Mouse (Mus musculus) midbrain, embryonic 10.5 days (tissue): ENCODE results near the gene 2900011O08Rik. TPM values are rescaled to one million over a fixed set of nuclear protein-coding genes. Genes with fewer than 3 reads are reported as not detected.
"Not testable (repeated sequence)": the region's sequence is repeated elsewhere in the genome, so short reads cannot be mapped to it uniquely, and the experiment has no call there.

ENCODE experiments used
- DNase-seq: peaks from one replicate; pipeline ENCODE4 v3.0.0-alpha.2; 2017; ENCODE audit warnings: low spot score
- H3K27ac ChIP-seq: fragments of 300-500 bp; sonication (generic); replicated peaks from 2 replicates; pipeline ENCODE4 v1.5.1; 2016; ENCODE audit warnings: mild to moderate bottlenecking
- H3K27me3 ChIP-seq: fragments of 300-500 bp; sonication (generic); 2 replicates; pipeline ENCODE4 v1.6.1; 2016; ENCODE audit warnings: low read depth, mild to moderate bottlenecking; ENCODE audit not compliant: poor library complexity, severe bottlenecking
- H3K36me3 ChIP-seq: fragments of 300-500 bp; sonication (generic); 2 replicates; pipeline ENCODE4 v1.6.1; 2016; ENCODE audit warnings: mild to moderate bottlenecking, moderate library complexity
- H3K4me1 ChIP-seq: fragments of 300-500 bp; sonication (generic); 2 replicates; pipeline ENCODE4 v1.6.1; 2016
- H3K4me3 ChIP-seq: fragments of 300-500 bp; sonication (generic); 2 replicates; pipeline ENCODE4 v1.5.1; 2016; ENCODE audit warnings: mild to moderate bottlenecking, moderate library complexity
- H3K9me3 ChIP-seq: fragments of 300-500 bp; sonication (generic); replicated peaks from 2 replicates; pipeline ENCODE4 v1.6.1; 2016; ENCODE audit warnings: mild to moderate bottlenecking
- WGBS: fragments of 180-500 bp; shearing (Covaris S2); methylation state at CpG from one replicate; pipeline ENCODE4 v1.1.7; 2016; 5-methylcytosine and 5-hydroxymethylcytosine counted together
- polyA plus RNA-seq: library from polyadenylated mRNA; unstranded; fragments of >200 nt; fragmentation: Nextera tagmentation; extraction: Ambion mirVana; gene quantifications from 2 replicates; pipeline ENCODE4 v1.2.1, GENCODE M21; 2016

The 2900011O08Rik gene
- polyA plus RNA-seq: 10.6 and 18.7 TPM in 2 replicates

- Histone ChIP-seq H3K4me1 (peaks cover 21% of the 10 kb centered on the region), H3K27me3 (no peaks in the 10 kb centered on the region), H3K4me3 (peak within 1 kb of the TSS; percentile 72), H3K27ac (peak within 1 kb of the TSS; percentile 89), H3K36me3 (no peaks in the 10 kb centered on the region), H3K9me3 (no peaks in the 10 kb centered on the region)
- WGBS: under 1% methylated on average over 31 of the region's 31 CpGs
- DNase-seq: peak; percentile 65
Measured at GRCm38 (mm10) chr16:13986574-13987478, at the start of gene 2900011O08Rik, which contains the start of gene Ifitm7. Gene 2900011O08Rik, plus strand, starts transcription at chr16:13986604. Gene Ifitm7, minus strand, starts transcription at chr16:13986888.

GRCm38 (mm10) chr16:13940139-13940846, 46.1 kb upstream of the 2900011O08Rik start:
- H3K27ac ChIP-seq: peak overlapping the region; percentile 70
- 6% methylated on average over 28 of the region's 28 CpGs for WGBS

GRCm38 (mm10) chr16:13940847-13941395, 45.5 kb upstream of the 2900011O08Rik start:
- Histone ChIP-seq H3K36me3 (no peaks in the 10 kb centered on the region), H3K27ac (peak overlapping the region; percentile 70), H3K27me3 (peaks cover 25% of the 10 kb centered on the region), H3K9me3 (no peaks in the 10 kb centered on the region), H3K4me3 (peak overlapping the region; percentile 73), H3K4me1 (peaks cover 16% of the 10 kb centered on the region)
- DNase-seq: no peak
- WGBS: 5% methylated on average over 34 of the region's 34 CpGs

More at GRCm38 (mm10) chr16:13940139-13940846, 46.1 kb upstream of the 2900011O08Rik start:
- peak overlapping the region; percentile 73 for H3K4me3 ChIP-seq
- H3K36me3 ChIP-seq: no peaks in the 10 kb centered on the region
- H3K27me3 ChIP-seq: peaks cover 25% of the 10 kb centered on the region
- peaks cover 16% of the 10 kb centered on the region for H3K4me1 ChIP-seq
- DNase-seq: peak; percentile 64
- no peaks in the 10 kb centered on the region for H3K9me3 ChIP-seq

GRCm38 (mm10) chr16:13944178-13944577, 42.2 kb upstream of the 2900011O08Rik start:
- 86% methylated on average over 4 of the region's 4 CpGs for WGBS

GRCm38 (mm10) chr16:13944752-13945151, 41.7 kb upstream of the 2900011O08Rik start:
- H3K9me3 ChIP-seq: no peaks in the 10 kb centered on the region
- H3K4me1 ChIP-seq: peaks cover 16% of the 10 kb centered on the region
- peaks cover 25% of the 10 kb centered on the region for H3K27me3 ChIP-seq
- H3K36me3 ChIP-seq: no peaks in the 10 kb centered on the region
- no peak overlapping the region for H3K27ac ChIP-seq
- 84% methylated on average over 5 of the region's 5 CpGs for WGBS
- DNase-seq: no peak
- H3K4me3 ChIP-seq: no peak overlapping the region

More at GRCm38 (mm10) chr16:13944178-13944577, 42.2 kb upstream of the 2900011O08Rik start:
- no peak for DNase-seq
- H3K4me1 ChIP-seq: peaks cover 16% of the 10 kb centered on the region
- H3K36me3 ChIP-seq: no peaks in the 10 kb centered on the region
- peaks cover 25% of the 10 kb centered on the region for H3K27me3 ChIP-seq
- H3K4me3 ChIP-seq: no peak overlapping the region
- no peak overlapping the region for H3K27ac ChIP-seq
- H3K9me3 ChIP-seq: no peaks in the 10 kb centered on the region

- no peak for DNase-seq
- Histone ChIP-seq H3K27ac (no peak overlapping the region), H3K4me3 (no peak overlapping the region), H3K27me3 (peaks cover 22% of the 10 kb centered on the region), H3K4me1 (peaks cover 14% of the 10 kb centered on the region), H3K9me3 (no peaks in the 10 kb centered on the region), H3K36me3 (no peaks in the 10 kb centered on the region)
- WGBS: 84% methylated on average over 4 of the region's 4 CpGs
Measured at GRCm38 (mm10) chr16:13945153-13945552, 41.3 kb upstream of the 2900011O08Rik start.

- peaks cover 13% of the 10 kb centered on the region for H3K27me3 ChIP-seq
- DNase-seq: no peak
- no peaks in the 10 kb centered on the region for H3K9me3 ChIP-seq
- H3K36me3 ChIP-seq: no peaks in the 10 kb centered on the region
- peaks cover 3% of the 10 kb centered on the region for H3K4me1 ChIP-seq
- H3K27ac ChIP-seq: no peak overlapping the region
- 91% methylated on average over 1 of the region's 1 CpGs for WGBS
- H3K4me3 ChIP-seq: no peak overlapping the region
Measured at GRCm38 (mm10) chr16:13946306-13946705, 40.1 kb upstream of the 2900011O08Rik start.

GRCm38 (mm10) chr16:13951245-13951644, 35.2 kb upstream of the 2900011O08Rik start:
- no peak for DNase-seq
- no peaks in the 10 kb centered on the region for H3K4me1 ChIP-seq
- 74% methylated on average over 3 of the region's 3 CpGs for WGBS

GRCm38 (mm10) chr16:13962053-13962452, 24.4 kb upstream of the 2900011O08Rik start:
- no peaks in the 10 kb centered on the region for H3K9me3 ChIP-seq
- no peak overlapping the region for H3K4me3 ChIP-seq
- no peaks in the 10 kb centered on the region for H3K36me3 ChIP-seq
- no peak for DNase-seq
- no peak overlapping the region for H3K27ac ChIP-seq
- no peaks in the 10 kb centered on the region; the same call in 1 of the 2 replicates for H3K4me1 ChIP-seq
- 41% methylated on average over 1 of the region's 1 CpGs for WGBS
- no peaks in the 10 kb centered on the region for H3K27me3 ChIP-seq

More at GRCm38 (mm10) chr16:13951245-13951644, 35.2 kb upstream of the 2900011O08Rik start:
- Histone ChIP-seq H3K27me3 (no peaks in the 10 kb centered on the region), H3K36me3 (no peaks in the 10 kb centered on the region), H3K9me3 (no peaks in the 10 kb centered on the region), H3K4me3 (no peak overlapping the region), H3K27ac (no peak overlapping the region)

- Histone ChIP-seq H3K9me3 (no peaks in the 10 kb centered on the region), H3K27ac (no peak overlapping the region), H3K4me1 (no peaks in the 10 kb centered on the region; the same call in 1 of the 2 replicates), H3K4me3 (no peak overlapping the region), H3K27me3 (no peaks in the 10 kb centered on the region), H3K36me3 (no peaks in the 10 kb centered on the region)
- no peak for DNase-seq
- 89% methylated on average over 1 of the region's 1 CpGs for WGBS
Measured at GRCm38 (mm10) chr16:13969096-13969495, 17.3 kb upstream of the 2900011O08Rik start.

GRCm38 (mm10) chr16:13972051-13972450, 14.4 kb upstream of the 2900011O08Rik start:
- H3K4me3 ChIP-seq: no peak overlapping the region
- no peak for DNase-seq
- no peak overlapping the region for H3K27ac ChIP-seq
- H3K9me3 ChIP-seq: no peaks in the 10 kb centered on the region; the same call in 1 of the 2 replicates
- no peaks in the 10 kb centered on the region for H3K36me3 ChIP-seq
- WGBS: 93% methylated on average over 8 of the region's 8 CpGs
- H3K4me1 ChIP-seq: no peaks in the 10 kb centered on the region
- H3K27me3 ChIP-seq: no peaks in the 10 kb centered on the region

GRCm38 (mm10) chr16:13976358-13976896, 10.0 kb upstream of the 2900011O08Rik start:
- not testable (repeated sequence) for H3K36me3 ChIP-seq, H3K4me3 ChIP-seq, H3K27ac ChIP-seq, H3K27me3 ChIP-seq, H3K9me3 ChIP-seq, H3K4me1 ChIP-seq, DNase-seq
- 83% methylated on average over 4 of the region's 4 CpGs for WGBS
